ENCODE assay signal across 17 mouse cellular contexts in genomic region chr16:93456706-93457425, GRCm38 (mm10).
DNase-seq lines count a peak whose midpoint lies in the region; ATAC-seq lines count a peak whose summit lies in the region.
"Had no signal": no experiment of that assay in that cellular context is flagged by ENCODE, and none has a peak within 500 bp of the region (broad histone marks: within the 10 kb centered on the region; RNA-seq: fewer than 3 reads in every experiment).

No protein-coding gene starts in this region.

- WGBS in embryonic facial prominence, embryonic 15.5 days, result 32% methylated on average over 17 of the region's 17 CpGs

- peak; percentile 93 for DNase-seq in heart, adult 11 months
- no peak for DNase-seq in heart, adult 8-10 months (ENCODE audit: low spot score)
- peak; percentile 18 for DNase-seq in lung, postnatal 25 days (ENCODE audit: low spot score)
- DNase-seq in lung, postnatal 10 days, result no peak
- DNase-seq in skeletal muscle tissue, adult 2 months (ENCODE audit: low read depth, low spot score), result peak; percentile 34
- DNase-seq: adrenal gland, postnatal 36 days; cerebellum, postnatal 36 days; liver had no signal

- no peak overlapping the region for H3K4me3 ChIP-seq in embryonic facial prominence, embryonic 15.5 days (replicated peaks)
- H3K4me3 ChIP-seq: forebrain, embryonic 15.5 days; hindbrain, embryonic 13.5 days; layer of hippocampus, adult 2 months; midbrain, embryonic 10.5 days had no signal

- peak overlapping the region; percentile 40; the same call in 1 of the 2 replicates for H3K27ac ChIP-seq in embryonic facial prominence, embryonic 15.5 days (replicated peaks)
- H3K27ac ChIP-seq: forebrain, embryonic 15.5 days; hindbrain, embryonic 13.5 days; kidney, postnatal 0 days; layer of hippocampus, adult 2 months; midbrain, embryonic 10.5 days had no signal

- H3K4me1 ChIP-seq in embryonic facial prominence, embryonic 15.5 days, result peaks cover 25% of the 10 kb centered on the region

- no peaks in the 10 kb centered on the region for H3K36me3 ChIP-seq in embryonic facial prominence, embryonic 15.5 days
- H3K36me3 ChIP-seq: forebrain, embryonic 15.5 days; G1E; hindbrain, embryonic 13.5 days; midbrain, embryonic 10.5 days had no signal

- H3K9ac ChIP-seq in embryonic facial prominence, embryonic 15.5 days, result no peak overlapping the region
- H3K9ac ChIP-seq: forebrain, embryonic 15.5 days; hindbrain, embryonic 13.5 days had no signal

- no peaks in the 10 kb centered on the region for H3K9me3 ChIP-seq in embryonic facial prominence, embryonic 15.5 days (replicated peaks)
- H3K9me3 ChIP-seq: forebrain, embryonic 15.5 days; G1E; hindbrain, embryonic 13.5 days; midbrain, embryonic 10.5 days had no signal

- 0 out of 2 replicates have a peak, but pooled peaks cover 6% of the 10 kb centered on the region for H3K27me3 ChIP-seq in embryonic facial prominence, embryonic 15.5 days
- H3K27me3 ChIP-seq: forebrain, embryonic 15.5 days had no signal

- no peak for ATAC-seq in embryonic facial prominence, embryonic 15.5 days (ENCODE audit: insufficient number of reproducible peaks, low FRiP score, low TSS enrichment, low read depth)
- ATAC-seq in erythroid progenitor cell, adult 5-6 weeks (replicated peaks; ENCODE audit: low FRiP score, poor library complexity, severe bottlenecking), result no peak
- ATAC-seq: forebrain, embryonic 15.5 days; intestine, embryonic 16.5 days had no signal

- no peak overlapping the region for H3K4me2 ChIP-seq in embryonic facial prominence, embryonic 15.5 days (replicated peaks)
- H3K4me2 ChIP-seq: forebrain, embryonic 15.5 days; hindbrain, embryonic 13.5 days had no signal

Comparison
In these comparisons a context has a peak if more than half of its experiments do, and no peak if none do; other contexts are left out.
1. DNase-seq: peak in heart, adult 11 months (single experiment), lung, postnatal 25 days (single experiment) and skeletal muscle tissue, adult 2 months (single experiment); none in heart, adult 8-10 months (single experiment) and lung, postnatal 10 days (single experiment).